Mouse (Mus musculus): ENCODE data around the gene Msh3.
"Not testable (repeated sequence)": the region's sequence is repeated elsewhere in the genome, so short reads cannot be mapped to it uniquely, and the experiment has no call there.

- TF ChIP-seq FOSL1 (IDR thresholded peaks at IDR 0.05; ENCODE audit: insufficient read depth, low read length, poor library complexity, severe bottlenecking); CTCF (IDR thresholded peaks at IDR 0.05; ENCODE audit: control insufficient read depth, insufficient read depth, insufficient read length); MAX (IDR thresholded peaks at IDR 0.05); MYOD1 (IDR thresholded peaks at IDR 0.05; ENCODE audit: control insufficient read depth, insufficient read length, low read depth); USF1 (IDR thresholded peaks at IDR 0.05; ENCODE audit: low read depth); MYOG (IDR thresholded peaks at IDR 0.05; ENCODE audit: control insufficient read depth, extremely low read depth, insufficient read length): not testable (repeated sequence)
Measured at GRCm38 (mm10) chr13:92193806-92194205, 161.0 kb downstream of the Msh3 start.
